Mouse (Mus musculus) neutrophil, adult 5-6 weeks (primary cell): ENCODE data around the gene Gm9758. TPM values are rescaled to one million over a fixed set of nuclear protein-coding genes. Genes with fewer than 3 reads are reported as not detected.

Source experiments
- total RNA-seq: library from RNA; stranded (forward); fragments of 200-1000 nt; gene quantifications from 2 replicates; pipeline ENCODE4 v1.2.3, GENCODE M21; 2017

Gm9758 gene
- total RNA-seq, 1 experiment from 2014 or later: not detected

Other genes with a start within 250 kb of the Gm9758 start
- gene Speer4e, start 23.5 kb upstream of the Gm9758 start, total RNA-seq: not detected in 2 replicates
- not detected in 2 replicates for gene Gm10354, start 64.0 kb upstream of the Gm9758 start, total RNA-seq
- gene Gm17019, start 118.1 kb upstream of the Gm9758 start, total RNA-seq: not detected in 2 replicates